Mouse (Mus musculus) CD4-positive, CD25-positive, alpha-beta regulatory T cell, adult 4 months (primary cell): ENCODE data around the gene Cpa5. TPM values are rescaled to one million over a fixed set of nuclear protein-coding genes. Genes with fewer than 3 reads are reported as not detected.

Experiments used
- ATAC-seq: one replicate; pipeline ENCODE4 v1.8.0; 2017
- polyA plus RNA-seq, 2 experiments: library from polyadenylated mRNA; unstranded; fragments of 100-300 nt; shearing (Covaris generic); gene quantifications; one replicate each; pipeline ENCODE4 v1.2.1; 2017

Cpa5 gene
- polyA plus RNA-seq, 2 experiments from 2014 or later = not detected

GRCm38 (mm10) chr6:30604342-30604867 lies 6.4 kb upstream of the Cpa5 start:
- no peak for ATAC-seq

DNA sequence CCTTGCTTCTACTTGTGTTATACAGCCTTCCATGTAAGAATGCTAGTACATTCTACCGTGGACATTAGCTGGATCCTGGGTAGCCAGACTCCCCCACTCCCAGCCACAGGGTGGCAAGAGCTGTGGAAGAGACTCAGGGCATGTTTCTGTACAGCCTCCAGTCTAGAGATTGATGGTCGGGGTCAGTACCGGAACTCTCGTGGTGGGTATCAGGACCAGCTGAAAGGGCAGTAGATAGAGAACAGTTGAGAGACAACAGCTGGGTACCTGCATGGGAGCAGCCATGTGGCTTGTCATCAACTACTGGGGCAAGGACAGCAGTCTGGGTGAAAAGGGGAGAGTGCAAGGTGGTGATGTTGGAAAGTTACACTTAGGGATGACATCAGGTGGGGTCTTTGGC lies 5.7 kb upstream of the Cpa5 start:
- ATAC-seq = no peak

DNA sequence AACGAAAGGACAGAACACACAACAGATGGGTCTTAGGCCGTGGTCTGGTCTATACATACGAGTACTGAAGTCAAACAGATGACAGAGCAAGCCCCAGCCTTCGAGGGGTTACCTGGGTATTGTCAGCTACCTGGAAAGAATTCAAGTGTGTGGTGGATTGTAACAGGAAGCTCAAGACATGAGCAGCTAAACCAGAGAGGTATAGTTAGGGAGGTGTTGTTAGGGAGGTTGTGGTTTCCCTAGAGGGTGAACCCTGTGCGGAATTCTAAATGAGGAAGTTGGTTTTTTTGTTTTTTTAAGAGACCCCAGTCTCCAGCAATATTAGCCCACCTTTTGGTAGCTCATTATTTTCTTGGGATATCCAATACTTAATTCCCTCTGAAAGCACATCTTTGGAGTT lies 5.1 kb upstream of the Cpa5 start:
- ATAC-seq = no peak

- ATAC-seq = no peak
Measured at GRCm38 (mm10) chr6:30611212-30611611, 402 bp downstream of the Cpa5 start.

GRCm38 (mm10) chr6:30614251-30614650 lies 3.4 kb downstream of the Cpa5 start:
- no peak for ATAC-seq

GRCm38 (mm10) chr6:30615741-30616140 lies 4.9 kb downstream of the Cpa5 start:
- ATAC-seq = no peak

DNA sequence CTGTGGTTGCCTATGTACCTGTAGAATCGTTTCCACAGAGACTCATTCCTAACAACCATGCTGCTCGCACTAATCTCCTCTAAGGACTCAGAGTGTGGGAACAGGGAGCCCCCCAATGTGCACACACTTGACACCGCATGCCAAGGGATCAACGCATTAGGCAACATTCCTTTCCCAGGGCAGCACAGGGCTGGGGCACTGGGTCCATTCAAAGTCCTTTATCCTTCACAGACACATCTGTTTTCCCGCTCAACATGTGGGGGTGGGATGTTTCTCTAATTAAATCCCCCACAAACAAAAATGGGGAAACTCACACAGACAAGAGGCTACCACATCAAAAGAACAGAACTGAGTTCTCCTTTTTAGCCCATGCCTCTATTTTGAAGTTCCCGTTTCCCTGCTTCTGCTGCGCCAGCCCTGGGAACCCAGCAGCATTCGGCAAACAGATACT lies 5.7 kb downstream of the Cpa5 start:
- ATAC-seq = no peak

GRCm38 (mm10) chr6:30617020-30617958 lies 6.5 kb downstream of the Cpa5 start:
- peak; percentile 43 for ATAC-seq

DNA sequence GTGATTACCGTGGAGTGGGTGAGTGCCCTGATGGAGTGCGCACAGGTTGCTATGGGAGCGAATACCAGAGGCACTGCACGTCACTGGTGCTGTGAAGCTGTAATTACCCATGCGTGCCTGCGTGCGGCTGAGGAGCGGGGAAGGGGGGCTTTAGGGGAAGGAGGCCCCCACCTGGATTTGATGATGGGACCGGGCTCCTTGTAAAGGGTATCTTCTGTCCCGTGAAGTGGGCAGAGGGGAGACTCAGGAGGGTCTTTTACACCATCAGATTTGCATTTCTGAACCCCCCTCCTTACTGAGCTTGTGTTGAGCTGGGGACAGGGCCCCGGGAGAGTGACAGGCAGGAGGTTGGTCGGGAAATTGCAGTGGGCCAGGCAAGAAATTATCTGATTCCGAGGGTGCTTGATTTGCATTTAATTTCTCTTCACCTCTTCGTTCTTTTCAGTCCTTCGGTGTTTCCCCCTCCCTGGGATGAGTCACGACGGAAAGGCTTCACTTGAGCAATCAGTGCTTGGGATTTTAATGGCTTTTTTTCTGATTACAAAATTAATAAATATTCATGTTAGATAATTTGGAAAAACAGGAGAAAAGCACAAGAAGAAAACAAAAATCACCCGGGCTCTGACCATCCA lies 7.3 kb downstream of the Cpa5 start:
- ATAC-seq = no peak

- no peak for ATAC-seq
Measured at GRCm38 (mm10) chr6:30618735-30619134, 7.9 kb downstream of the Cpa5 start.

DNA sequence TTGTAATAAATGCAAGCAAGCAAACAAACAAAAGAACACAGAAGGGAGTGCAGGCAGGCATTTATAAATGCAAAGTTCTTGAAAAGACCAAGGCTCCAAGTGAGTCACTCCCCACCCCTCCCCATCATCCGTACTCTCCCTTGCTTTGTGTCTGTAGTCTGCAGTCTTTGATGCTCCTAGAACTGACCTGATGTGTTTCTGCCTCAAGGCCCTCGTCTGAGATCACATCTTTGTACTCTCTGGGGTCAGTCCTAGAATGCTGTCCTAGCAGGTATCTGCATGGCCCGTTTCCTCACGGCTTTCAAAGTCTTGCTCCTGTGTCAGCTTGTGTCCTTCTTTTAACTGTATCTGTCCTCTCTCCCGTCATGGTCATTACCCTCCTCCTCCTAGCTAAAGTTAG lies 8.8 kb downstream of the Cpa5 start:
- no peak for ATAC-seq

GRCm38 (mm10) chr6:30620591-30620990 lies 9.8 kb downstream of the Cpa5 start:
- no peak for ATAC-seq

DNA sequence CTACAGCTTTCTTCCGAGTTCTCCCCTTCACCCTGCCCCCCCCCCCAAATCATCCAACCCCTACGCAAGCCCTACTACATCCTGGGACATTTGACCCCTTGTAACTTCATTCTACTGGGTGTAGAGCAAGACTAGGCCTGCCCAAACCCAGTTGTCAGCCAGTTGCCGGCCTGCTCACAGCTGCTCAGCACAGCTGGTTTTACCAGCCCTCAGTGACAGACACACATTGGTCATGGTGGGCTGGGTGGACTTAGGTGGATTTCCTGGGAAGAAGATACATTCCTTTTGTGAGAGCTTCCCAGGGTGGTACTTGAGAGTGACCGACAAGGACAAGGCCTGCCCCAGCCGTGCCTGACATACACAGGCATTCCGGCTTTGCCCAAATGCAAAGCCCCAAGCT lies 10.2 kb downstream of the Cpa5 start:
- ATAC-seq = no peak

GRCm38 (mm10) chr6:30621986-30622389 lies 11.2 kb downstream of the Cpa5 start:
- no peak for ATAC-seq

DNA sequence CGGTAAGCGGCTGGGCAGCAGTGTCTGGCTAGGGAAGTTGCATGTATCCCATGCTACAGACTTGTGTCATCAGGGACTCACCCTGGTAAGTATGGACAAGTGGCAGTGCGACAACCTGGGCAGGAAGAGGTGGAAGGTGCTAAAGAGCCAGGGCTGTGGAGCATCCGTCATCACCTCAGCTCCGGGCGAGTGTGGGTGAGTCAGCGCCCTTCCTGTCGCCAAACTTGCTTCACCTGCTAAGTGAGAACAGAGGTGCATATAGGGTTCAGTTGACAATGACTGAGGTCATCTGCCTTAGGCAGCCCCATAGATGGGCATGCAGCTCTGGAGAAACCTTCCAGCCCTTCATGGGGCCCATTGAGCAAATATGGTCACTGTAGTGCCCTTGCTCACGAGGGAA lies 14.0 kb downstream of the Cpa5 start:
- no peak for ATAC-seq

- ATAC-seq = no peak
Measured at GRCm38 (mm10) chr6:30628152-30628551, 17.3 kb downstream of the Cpa5 start.

GRCm38 (mm10) chr6:30629989-30630388 lies 19.2 kb downstream of the Cpa5 start:
- ATAC-seq = no peak

DNA sequence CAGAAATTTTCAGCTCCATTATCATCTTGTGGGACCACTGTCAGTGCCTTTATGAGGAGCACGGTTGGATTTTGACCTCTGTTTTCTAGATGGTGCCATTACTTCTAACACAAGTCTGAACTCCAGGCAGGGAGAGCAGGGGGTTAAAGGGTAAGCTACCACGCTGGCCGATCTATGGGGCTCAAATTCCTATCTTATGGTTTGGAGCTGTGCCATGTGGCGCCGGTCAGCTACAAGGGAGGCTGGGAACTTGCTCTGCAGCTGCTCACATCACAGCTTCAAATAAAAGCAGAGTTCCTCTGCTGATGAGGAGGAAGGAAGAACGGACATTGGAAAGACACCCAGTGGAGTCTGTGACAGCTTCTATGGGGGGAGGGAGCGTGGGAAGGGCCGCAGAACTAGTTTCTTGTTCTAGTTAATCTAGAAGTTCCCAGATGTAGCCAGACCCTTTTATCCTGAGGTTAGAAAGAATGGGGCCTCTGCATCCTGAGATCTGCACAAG lies 24.6 kb downstream of the Cpa5 start:
- ATAC-seq = no peak

DNA sequence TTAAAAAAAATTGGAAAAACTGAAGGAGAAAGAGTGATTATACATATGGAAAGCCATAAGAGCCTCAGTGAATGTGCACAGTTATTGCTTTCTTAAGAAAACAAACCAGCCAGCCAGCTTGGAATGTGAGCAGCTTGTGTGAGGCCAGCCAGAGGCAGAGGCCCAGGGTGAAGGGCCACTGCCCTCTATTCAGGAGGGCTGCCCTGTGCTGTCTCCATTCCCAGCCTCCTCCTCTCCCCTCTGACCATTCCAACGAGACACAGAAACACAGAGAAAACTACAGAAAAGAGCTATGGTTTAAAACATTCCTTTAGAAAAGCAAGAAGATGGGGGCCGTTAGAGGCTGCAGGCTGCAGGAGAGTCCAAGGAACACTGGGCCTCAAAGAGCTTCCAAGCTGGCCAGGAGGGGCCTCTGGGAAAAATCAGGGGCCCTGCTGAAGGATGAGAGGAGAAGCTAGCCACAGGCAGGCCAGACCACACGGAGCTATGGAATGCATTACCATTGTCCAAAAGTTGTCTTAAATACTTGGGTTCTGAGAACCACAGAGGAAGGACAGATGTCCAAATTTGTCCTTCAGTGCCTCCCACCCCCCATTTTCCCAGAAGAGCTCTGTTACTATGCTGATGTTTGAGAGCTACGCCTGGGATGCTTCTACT lies 25.5 kb downstream of the Cpa5 start:
- ATAC-seq = no peak

- ATAC-seq = no peak
Measured at GRCm38 (mm10) chr6:30638674-30639268, 28.0 kb downstream of the Cpa5 start, which contains the start of gene Cpa1. Gene Cpa1, plus strand, starts transcription at chr6:30639218.

GRCm38 (mm10) chr6:30643694-30644460 lies 33.1 kb downstream of the Cpa5 start:
- ATAC-seq = no peak

- no peak for ATAC-seq
Measured at GRCm38 (mm10) chr6:30644462-30644861, 33.7 kb downstream of the Cpa5 start.
